Mouse (Mus musculus): ENCODE data around the gene Ankrd65. TPM values are rescaled to one million over a fixed set of nuclear protein-coding genes. Genes with fewer than 3 reads are reported as not detected.
A peak's percentile ranks its signal among the peaks of the same experiment; 100 is the strongest.

Gene Ankrd65
- polyA plus RNA-seq, 1 experiment: 2.8 TPM

DNA sequence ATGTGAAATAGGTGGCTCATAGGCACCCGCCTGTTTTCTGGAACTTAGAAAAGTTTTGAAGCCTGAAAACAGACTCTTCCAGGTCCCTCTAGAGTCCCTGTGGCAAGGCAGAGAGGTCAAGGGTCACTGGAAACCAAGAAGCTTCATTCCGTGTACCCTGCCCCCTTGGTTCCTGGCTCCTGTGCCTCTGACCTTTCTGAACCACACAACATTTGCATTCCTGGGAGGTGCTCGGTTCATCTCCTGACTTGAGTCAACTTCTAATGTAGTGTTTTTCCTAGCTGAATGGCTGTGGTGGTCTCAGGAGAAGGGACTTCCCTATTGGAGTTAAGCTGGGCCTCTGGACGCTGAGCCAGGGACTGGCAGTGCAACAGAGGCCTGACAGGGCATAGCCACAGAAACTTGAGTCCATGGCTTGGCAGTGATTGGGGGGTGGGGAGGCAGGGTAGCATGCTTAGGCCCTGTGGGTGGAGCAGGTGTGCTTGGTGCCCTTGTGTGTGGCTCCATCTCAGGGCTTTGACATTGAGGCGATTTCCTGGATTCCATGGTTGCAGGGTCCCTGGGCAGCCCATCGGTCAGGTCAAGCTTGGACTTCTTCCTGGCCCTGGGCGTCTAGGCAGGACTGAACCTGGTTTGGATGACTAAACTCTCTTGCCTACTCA, 58.3 kb downstream of the Ankrd65 start:
- Histone ChIP-seq H3K36me3 (ENCODE audit: control insufficient read depth, insufficient read depth, low read length) (no peaks in the 10 kb centered on the region), H3K27ac (ENCODE audit: insufficient read depth, low read depth, low read length) (peak overlapping the region; percentile 57), H3K4me1 (ENCODE audit: control insufficient read depth, insufficient read depth, low read length) (peaks cover 38% of the 10 kb centered on the region), H3K4me3 (ENCODE audit: insufficient read depth, low read depth, low read length) (peak overlapping the region; percentile 76), H3K27me3 (replicated peaks; ENCODE audit: control insufficient read depth, insufficient read depth, low read length) (no peaks in the 10 kb centered on the region)
- WGBS: 36% methylated on average over 7 of the region's 7 CpGs
- TF ChIP-seq CTCF (conservative IDR thresholded peaks at IDR 0.05; ENCODE audit: insufficient read depth, insufficient read length, low read depth, low read length) (no peak), POLR2A (IDR thresholded peaks at IDR 0.05; ENCODE audit: low read depth, low read length) (no peak)
- DNase-seq: peak; percentile 91

Other genes starting within 250 kb of the Ankrd65 start
- 141 and 153 TPM in 2 replicates for gene Nadk, start 228.1 kb upstream of the Ankrd65 start, polyA plus RNA-seq (2012; rRNA removed)
- gene Slc35e2, start 189.0 kb upstream of the Ankrd65 start, polyA plus RNA-seq (2012; rRNA removed): 7.5 and 7.9 TPM in 2 replicates
- 19.2 and 24.8 TPM in 2 replicates for gene Cdk11b, start 165.6 kb upstream of the Ankrd65 start, polyA plus RNA-seq (2012; rRNA removed)
- not detected in 2 replicates for gene Gm10563, start 145.0 kb upstream of the Ankrd65 start, polyA plus RNA-seq (2012; rRNA removed)
- 22.4 and 28.0 TPM in 2 replicates for gene Mmp23, start 137.1 kb upstream of the Ankrd65 start, polyA plus RNA-seq (2012; rRNA removed)
- gene Mib2, start 121.2 kb upstream of the Ankrd65 start, polyA plus RNA-seq (2012; rRNA removed): 57.7 and 72.6 TPM in 2 replicates
- 9.8 and 10.6 TPM in 2 replicates for gene Fndc10, start 96.1 kb upstream of the Ankrd65 start, polyA plus RNA-seq (2012; rRNA removed)
- 81.9 and 101 TPM in 2 replicates for gene Ssu72, start 85.6 kb upstream of the Ankrd65 start, polyA plus RNA-seq (2012; rRNA removed)
- 0.67 TPM in 2 replicates for gene Tmem240, start 55.6 kb upstream of the Ankrd65 start, polyA plus RNA-seq (2012; rRNA removed)
- 130 and 145 TPM in 2 replicates for gene Atad3a, start 29.3 kb upstream of the Ankrd65 start, polyA plus RNA-seq (2012; rRNA removed)
- gene Vwa1, start 15.7 kb upstream of the Ankrd65 start, polyA plus RNA-seq (2012; rRNA removed): 21.8 and 27.2 TPM in 2 replicates
- gene Tmem88b, start 4.6 kb upstream of the Ankrd65 start, polyA plus RNA-seq (2012; rRNA removed): 1.8 and 2.4 TPM in 2 replicates
- gene Mrpl20, start 12.4 kb downstream of the Ankrd65 start, polyA plus RNA-seq (2012; rRNA removed): 83.1 and 91.1 TPM in 2 replicates
- gene Ccnl2, start 22.1 kb downstream of the Ankrd65 start, polyA plus RNA-seq (2012; rRNA removed): 54.1 and 56.8 TPM in 2 replicates
- gene Aurkaip1, start 40.8 kb downstream of the Ankrd65 start, polyA plus RNA-seq (2012; rRNA removed): 164 and 195 TPM in 2 replicates
- gene Mxra8, start 49.2 kb downstream of the Ankrd65 start, polyA plus RNA-seq (2012; rRNA removed): 98.0 and 115 TPM in 2 replicates
- gene Dvl1, start 57.0 kb downstream of the Ankrd65 start, polyA plus RNA-seq (2012; rRNA removed): 123 and 174 TPM in 2 replicates
- gene Tas1r3, start 72.9 kb downstream of the Ankrd65 start, polyA plus RNA-seq (2012; rRNA removed): 0.64 and 0.72 TPM in 2 replicates
- gene Cptp, start 79.0 kb downstream of the Ankrd65 start, polyA plus RNA-seq (2012; rRNA removed): 46.2 and 53.1 TPM in 2 replicates
- 26.0 and 28.9 TPM in 2 replicates for gene Ints11, start 79.1 kb downstream of the Ankrd65 start, polyA plus RNA-seq (2012; rRNA removed)
- 27.3 and 34.1 TPM in 2 replicates for gene Pusl1, start 101.3 kb downstream of the Ankrd65 start, polyA plus RNA-seq (2012; rRNA removed)
- gene Acap3, start 101.4 kb downstream of the Ankrd65 start, polyA plus RNA-seq (2012; rRNA removed): 14.6 and 18.3 TPM in 2 replicates
- gene Ube2j2, start 153.4 kb downstream of the Ankrd65 start, polyA plus RNA-seq (2012; rRNA removed): 47.3 and 48.0 TPM in 2 replicates
- gene C1qtnf12, start 171.9 kb downstream of the Ankrd65 start, polyA plus RNA-seq (2012; rRNA removed): 104 and 107 TPM in 2 replicates
- gene B3galt6, start 202.2 kb downstream of the Ankrd65 start, polyA plus RNA-seq (2012; rRNA removed): 4.5 and 5.0 TPM in 2 replicates
- gene Sdf4, start 202.4 kb downstream of the Ankrd65 start, polyA plus RNA-seq (2012; rRNA removed): 55.1 and 60.4 TPM in 2 replicates
- 1.6 and 3.8 TPM in 2 replicates for gene Tnfrsf4, start 223.4 kb downstream of the Ankrd65 start, polyA plus RNA-seq (2012; rRNA removed)
- gene Tnfrsf18, start 235.7 kb downstream of the Ankrd65 start, polyA plus RNA-seq (2012; rRNA removed): 0.95 and 4.0 TPM in 2 replicates

Data from kidney, adult 2 months (tissue).